Mouse (Mus musculus): ENCODE results near the gene Orai1.
A peak's percentile ranks its signal among the peaks of the same experiment; 100 is the strongest.
"Not testable (repeated sequence)": the region's sequence is repeated elsewhere in the genome, so short reads cannot be mapped to it uniquely, and the experiment has no call there.

Gene Orai1

GRCm38 (mm10) chr5:123035089-123035488, 20.2 kb downstream of the Orai1 start:
- DNase-seq (ENCODE audit: low read depth) = no peak

- DNase-seq (ENCODE audit: low read depth) = no peak
Measured at GRCm38 (mm10) chr5:123035564-123035963, 20.7 kb downstream of the Orai1 start.

DNA sequence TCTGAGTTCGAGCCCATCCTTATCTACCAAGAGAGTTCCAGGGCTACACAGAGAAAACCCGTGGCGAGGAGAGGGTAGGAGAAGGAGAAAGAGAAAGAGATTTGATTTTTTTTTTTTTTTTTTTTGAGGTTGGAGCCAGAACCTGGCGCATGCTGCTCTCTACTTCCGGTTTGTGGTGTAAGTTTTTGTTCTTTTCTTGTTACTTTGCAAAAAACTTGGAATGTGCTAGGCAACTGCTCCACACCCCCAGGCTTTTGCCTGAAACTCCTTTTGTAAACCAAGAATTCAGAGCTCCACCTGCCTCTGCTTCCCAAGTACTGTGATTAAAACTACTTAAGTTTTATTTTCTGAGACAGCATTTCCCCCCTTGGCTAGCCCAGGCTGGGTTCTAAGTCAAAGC, 23.2 kb downstream of the Orai1 start:
- no peak for DNase-seq (ENCODE audit: low read depth)

DNA sequence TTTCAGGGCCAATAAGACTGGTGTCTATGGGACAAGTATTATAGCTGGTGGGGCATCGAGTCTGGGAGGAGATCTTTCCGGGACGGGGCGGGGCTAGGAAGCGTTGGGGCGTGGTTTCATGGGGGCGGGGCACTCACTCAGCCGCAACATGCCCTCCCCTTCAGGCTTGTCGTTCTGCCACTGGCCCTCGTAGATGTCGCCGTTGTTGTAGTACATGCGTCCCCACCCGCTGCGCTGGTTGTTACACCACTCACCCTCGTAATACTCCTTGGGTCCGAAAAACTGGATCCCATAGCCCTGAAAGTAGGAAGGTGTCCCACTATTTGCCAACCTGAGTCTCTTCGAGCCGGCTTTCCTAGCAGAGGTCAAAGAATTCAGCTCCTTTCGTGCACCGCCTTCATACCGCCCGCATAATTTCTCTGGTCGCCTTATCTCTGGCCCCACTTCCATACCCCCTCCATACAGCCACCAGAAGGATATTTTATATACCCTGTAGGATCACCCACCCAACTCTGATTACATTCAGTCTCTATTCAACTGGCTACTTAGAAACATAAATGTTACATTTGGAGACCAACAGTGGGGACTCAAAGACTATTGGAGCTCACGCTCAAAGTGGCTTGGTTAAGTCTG, 24.4 kb downstream of the Orai1 start:
- no peak for DNase-seq (ENCODE audit: low read depth)

GRCm38 (mm10) chr5:123040796-123041195, 25.9 kb downstream of the Orai1 start:
- DNase-seq (ENCODE audit: low read depth) = no peak

DNA sequence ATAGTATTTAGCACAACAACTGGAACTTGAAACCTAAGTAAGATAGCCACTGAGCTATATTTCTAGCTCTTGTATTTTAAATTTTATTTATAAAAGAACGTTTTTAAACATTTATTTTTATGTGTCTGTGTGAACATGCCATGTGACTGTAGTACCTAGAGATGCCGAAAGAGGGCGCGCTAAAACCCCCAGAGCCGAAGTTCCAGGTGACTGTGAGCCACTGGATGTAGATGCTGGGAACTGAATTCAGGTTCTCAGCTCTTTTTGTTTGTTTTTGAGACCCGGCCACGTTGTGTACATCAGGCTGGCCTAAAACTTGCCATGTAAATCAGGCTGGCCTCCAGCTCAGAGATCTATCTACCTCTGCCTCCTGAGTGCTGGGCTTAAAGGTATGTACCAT, 29.0 kb downstream of the Orai1 start:
- no peak for DNase-seq (ENCODE audit: low read depth)

DNA sequence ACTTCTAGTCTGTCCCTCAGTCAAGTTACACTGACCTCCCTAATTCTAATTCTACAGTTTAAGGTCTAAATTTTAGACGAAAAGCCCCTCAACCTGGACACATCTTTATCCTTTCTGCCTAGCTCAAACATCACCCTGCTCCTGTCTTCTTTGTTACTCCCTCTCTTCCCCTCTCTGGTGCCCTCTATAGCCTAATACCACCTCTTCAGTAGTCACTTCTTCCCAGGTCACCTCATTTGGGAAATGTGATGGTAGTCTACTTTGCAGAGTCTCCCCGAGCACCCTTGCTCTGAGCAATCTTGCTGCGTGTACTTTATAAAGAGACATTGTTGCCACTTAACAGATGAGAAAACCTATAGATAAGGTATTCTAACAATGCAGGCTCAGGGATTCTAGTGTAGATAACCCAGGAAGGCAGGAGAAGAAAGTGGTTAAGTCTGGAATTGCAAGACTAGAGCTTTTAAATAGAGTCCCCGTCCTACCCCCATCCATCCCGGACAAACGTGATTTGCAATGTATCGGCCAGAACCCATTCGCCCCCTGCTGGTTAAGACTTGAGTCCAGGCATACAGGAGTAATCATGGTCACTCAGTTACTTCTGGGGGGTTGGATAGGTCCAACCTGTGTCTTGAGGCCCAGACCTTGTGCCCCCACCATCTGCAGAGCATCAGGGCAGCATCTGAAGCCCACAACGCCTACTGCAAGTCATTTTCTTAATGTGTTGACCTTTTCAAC, 30.9 kb downstream of the Orai1 start:
- no peak for DNase-seq (ENCODE audit: low read depth)

- no peak for DNase-seq (ENCODE audit: low read depth)
Measured at GRCm38 (mm10) chr5:123046916-123047315, 32.0 kb downstream of the Orai1 start, which contains the start of gene Morn3. Gene Morn3 (minus strand): TSS chr5:123047016.

DNA sequence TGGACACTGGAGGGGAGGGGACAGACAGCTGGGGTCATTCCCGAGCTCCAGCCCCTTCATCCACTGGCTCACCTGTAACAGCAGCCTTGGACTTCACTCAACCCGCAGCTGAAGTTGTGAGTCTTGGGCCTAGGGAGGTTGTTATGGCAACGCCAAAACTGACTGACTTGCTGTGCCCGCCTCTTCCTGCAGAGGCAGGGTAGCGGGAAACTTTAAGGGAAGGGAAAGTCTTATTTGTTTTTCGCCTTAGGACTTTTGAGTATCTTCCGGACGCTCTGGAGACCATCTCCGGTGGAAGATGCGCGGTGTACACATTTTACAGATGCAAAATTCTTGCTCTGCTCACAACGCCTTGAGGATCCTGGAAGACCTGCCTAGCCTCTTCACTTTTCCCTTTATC, 34.4 kb downstream of the Orai1 start:
- DNase-seq (ENCODE audit: low read depth) = no peak

GRCm38 (mm10) chr5:123050918-123051317, 36.0 kb downstream of the Orai1 start:
- DNase-seq (ENCODE audit: low read depth) = no peak

DNA sequence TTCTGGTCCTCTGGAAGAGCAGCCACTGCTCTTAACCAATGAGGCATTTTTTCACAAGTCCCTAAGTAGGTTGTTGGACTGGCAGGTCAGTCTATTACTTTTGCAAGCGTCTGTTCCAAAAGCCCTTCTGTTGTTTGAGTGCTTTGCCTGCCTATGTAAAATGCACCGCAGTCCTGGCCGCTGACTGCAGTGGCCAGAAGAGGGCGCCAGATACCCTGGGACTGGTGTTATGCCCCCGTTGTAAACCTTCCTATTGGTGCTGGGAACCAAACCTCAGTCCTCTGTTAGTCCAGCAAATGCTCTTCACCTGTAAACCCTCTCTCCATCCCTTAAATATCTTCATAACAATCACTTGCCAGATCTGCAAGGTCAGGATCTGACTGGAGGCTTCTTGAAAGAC, 36.9 kb downstream of the Orai1 start:
- DNase-seq (ENCODE audit: low read depth) = no peak

GRCm38 (mm10) chr5:123057366-123058250, 42.7 kb downstream of the Orai1 start:
- peak; percentile 99 for DNase-seq (ENCODE audit: low read depth)

DNA sequence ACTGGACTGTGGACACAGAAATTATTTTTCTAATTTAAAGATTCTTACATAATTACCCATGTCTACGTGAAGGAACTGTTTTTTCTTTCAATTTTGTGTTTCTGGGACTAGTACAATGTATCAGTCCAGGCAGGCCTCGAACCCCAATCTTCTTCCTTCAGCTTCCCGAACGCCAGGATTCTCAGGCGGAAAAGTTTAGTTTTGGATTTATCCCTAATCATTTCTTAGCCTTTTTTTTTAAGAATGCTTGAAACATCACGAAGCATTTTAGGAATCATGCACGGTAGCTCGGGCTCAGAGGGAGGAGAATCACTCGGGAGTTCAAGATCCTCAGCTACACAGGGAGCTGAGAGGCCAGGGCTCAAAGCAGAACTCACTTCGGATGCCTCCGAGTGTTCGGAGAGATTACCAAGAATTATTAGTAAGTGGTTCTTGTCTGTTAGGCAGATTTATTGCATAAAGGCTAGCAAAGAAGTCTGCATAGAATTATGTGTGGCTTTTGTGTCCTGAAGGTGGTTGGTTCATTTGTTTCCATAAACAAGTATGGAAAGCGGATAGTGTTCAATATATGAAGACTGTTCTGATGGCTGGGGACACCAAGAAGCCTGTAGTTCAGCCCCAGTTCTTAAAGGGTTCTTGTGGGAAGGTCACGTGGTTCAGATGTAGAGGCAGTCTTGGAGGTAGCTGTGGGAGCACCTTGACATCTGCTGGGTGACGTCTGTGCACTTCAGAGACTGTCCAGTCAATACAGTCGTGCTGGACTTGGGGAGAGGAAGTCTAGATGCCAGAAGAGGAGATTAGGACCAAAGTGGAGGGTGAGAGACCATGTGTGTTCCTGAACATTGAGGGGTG, 43.6 kb downstream of the Orai1 start:
- DNase-seq (ENCODE audit: low read depth) = no peak

- DNase-seq (ENCODE audit: low read depth) = no peak
Measured at GRCm38 (mm10) chr5:123059757-123060520, 45.1 kb downstream of the Orai1 start.

GRCm38 (mm10) chr5:123060706-123061401, 46.0 kb downstream of the Orai1 start:
- DNase-seq (ENCODE audit: low read depth) = no peak

DNA sequence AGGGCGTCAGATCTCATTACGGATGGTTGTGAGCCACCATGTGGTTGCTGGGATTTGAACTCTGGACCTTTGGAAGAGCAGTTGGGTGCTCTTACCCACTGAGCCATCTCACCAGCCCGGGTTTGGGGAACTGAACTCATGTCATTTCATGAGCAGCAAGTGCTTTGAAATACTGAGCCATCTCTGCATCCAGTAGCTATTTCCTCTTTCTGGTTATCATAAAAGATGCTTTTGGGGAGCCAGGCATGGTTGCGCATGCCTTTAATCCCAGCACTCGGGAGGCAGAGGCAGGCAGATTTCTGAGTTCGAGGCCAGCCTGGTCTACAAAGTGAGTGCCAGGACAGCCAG, 46.5 kb downstream of the Orai1 start:
- not testable (repeated sequence) for DNase-seq (ENCODE audit: low read depth)

- no peak for DNase-seq (ENCODE audit: low read depth)
Measured at GRCm38 (mm10) chr5:123063141-123063540, 48.3 kb downstream of the Orai1 start.

DNA sequence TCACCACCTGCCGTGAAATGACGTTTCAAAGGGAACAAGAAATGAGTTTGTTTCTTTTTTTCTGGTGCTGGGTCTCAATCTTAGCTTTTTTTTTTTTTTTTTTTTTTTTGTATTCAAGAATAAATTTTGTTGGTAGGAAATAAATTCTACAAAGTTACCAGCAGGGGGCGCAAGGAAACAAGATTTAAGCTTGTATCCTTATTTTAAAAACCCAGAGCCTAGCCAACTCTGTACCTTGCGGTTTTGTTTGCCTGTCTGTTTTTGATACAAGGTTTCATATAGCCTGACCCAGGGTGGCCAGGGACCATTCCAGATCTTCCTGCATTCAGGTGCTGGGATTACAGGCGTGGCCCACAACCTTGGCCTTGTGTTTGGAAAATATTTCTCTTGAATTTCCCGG, 49.3 kb downstream of the Orai1 start:
- peak; percentile 36 for DNase-seq (ENCODE audit: low read depth)

DNA sequence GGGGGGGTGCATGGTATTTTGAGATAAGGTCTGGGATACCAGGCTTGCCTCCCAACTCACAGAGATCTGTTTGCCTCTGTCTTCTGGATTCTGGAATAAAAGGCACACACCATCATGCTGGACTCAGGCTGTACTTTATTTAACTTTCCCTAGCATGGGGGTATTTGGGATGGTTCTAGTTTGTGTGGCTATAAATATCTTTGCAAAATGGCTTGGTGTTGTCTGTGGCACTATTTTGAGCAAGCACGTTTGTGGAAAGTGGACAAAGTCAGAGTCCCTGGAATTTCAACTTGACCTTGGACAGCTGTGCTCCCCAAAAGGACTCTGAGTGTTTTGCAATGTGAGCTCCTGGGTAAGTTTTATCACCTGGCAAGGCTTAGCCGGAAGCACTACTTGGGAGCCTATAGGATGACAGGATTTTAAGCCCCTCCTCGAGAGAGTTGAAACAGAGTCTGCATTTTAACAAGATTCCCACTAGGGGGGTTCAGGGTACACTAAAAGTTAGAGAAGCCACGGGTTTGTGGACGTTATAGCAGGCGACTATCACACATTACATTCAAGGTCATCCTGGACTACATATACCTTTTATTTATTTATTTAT, 52.6 kb downstream of the Orai1 start:
- peak; percentile 23 for DNase-seq (ENCODE audit: low read depth)

GRCm38 (mm10) chr5:123068115-123068514, 53.2 kb downstream of the Orai1 start, which contains the start of gene Tmem120b:
Gene Tmem120b (plus strand): TSS chr5:123068415.
- no peak for DNase-seq (ENCODE audit: low read depth)
